Comparison of ENCODE assay signal across 9 mouse cellular contexts in the genomic region with DNA sequence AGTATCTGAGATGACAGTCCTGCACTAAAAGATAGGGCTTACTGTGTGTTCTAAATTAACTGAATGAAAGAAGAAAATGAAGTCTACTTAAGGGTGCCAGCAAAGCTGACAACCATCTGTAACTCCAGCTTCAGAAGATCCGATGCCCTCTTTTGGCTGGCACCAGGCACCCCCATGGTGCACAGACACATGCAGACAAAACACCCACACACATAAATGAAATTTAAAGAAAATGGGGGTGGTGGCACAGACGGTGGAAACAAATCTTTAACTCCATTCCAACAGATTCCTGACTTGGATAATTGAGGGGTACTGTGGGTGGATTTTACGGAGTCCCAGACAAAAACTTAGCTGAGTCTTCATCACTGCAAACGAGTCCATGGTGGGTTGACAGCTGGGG. TPM values are rescaled to one million over a fixed set of nuclear protein-coding genes. Genes with fewer than 3 reads are reported as not detected.
DNase-seq lines count a peak whose midpoint lies in the region; ATAC-seq and TF ChIP-seq lines count a peak whose summit lies in the region.
"Had no signal": no experiment of that assay in that cellular context is flagged by ENCODE, and none has a peak within 500 bp of the region (broad histone marks: within the 10 kb centered on the region; RNA-seq: fewer than 3 reads in every experiment).

No protein-coding gene starts in this region.

- no peak for DNase-seq in heart, postnatal 0 days (ENCODE audit: low spot score)
- no peak for DNase-seq in heart, adult 2 months
- DNase-seq in left cerebral cortex, adult 18-20 months (ENCODE audit: low spot score in 2 of 2): peak; percentile 54 to 69
- DNase-seq in midbrain, postnatal 0 days (ENCODE audit: low spot score): no peak
- no peak for DNase-seq in gastrocnemius, postnatal 25 days
- DNase-seq in gastrocnemius, adult 8-10 months (ENCODE audit: low spot score in 2 of 2): no peak

- no peak for TF ChIP-seq EP300 in heart, postnatal 0 days (IDR thresholded peaks at IDR 0.05; ENCODE audit: low read depth)
- TF ChIP-seq EP300 in heart, adult 2 months (IDR thresholded peaks at IDR 0.05; ENCODE audit: insufficient read depth, low read depth, low read length): no peak

- H3K4me2 ChIP-seq in heart, postnatal 0 days (ENCODE audit: low read depth, low read length): peak overlapping the region; percentile 65; the same call in 1 of the 2 replicates
- H3K4me2 ChIP-seq in forebrain, embryonic 12.5 days: peak overlapping the region; percentile 59
- peak overlapping the region; percentile 64 for H3K4me2 ChIP-seq in midbrain, postnatal 0 days (ENCODE audit: low read depth, low read length, poor library complexity, severe bottlenecking)

- no peak overlapping the region for H3K27ac ChIP-seq in heart, postnatal 0 days (ENCODE audit: low read depth)
- no peak overlapping the region for H3K27ac ChIP-seq in heart, adult 2 months
- H3K27ac ChIP-seq in forebrain, embryonic 12.5 days: no peak overlapping the region
- no peak overlapping the region for H3K27ac ChIP-seq in midbrain, postnatal 0 days (ENCODE audit: low read depth, low read length)

- H3K9me3 ChIP-seq in heart, postnatal 0 days (replicated peaks; ENCODE audit: control insufficient read depth, low read length): no peaks in the 10 kb centered on the region
- no peaks in the 10 kb centered on the region for H3K9me3 ChIP-seq in forebrain, embryonic 12.5 days
- no peaks in the 10 kb centered on the region for H3K9me3 ChIP-seq in midbrain, postnatal 0 days (ENCODE audit: low read length)

- WGBS in heart, postnatal 0 days: 36% methylated on average over 4 of the region's 4 CpGs
- 56% methylated on average over 4 of the region's 4 CpGs for WGBS in heart, adult 2 months
- WGBS in forebrain, embryonic 12.5 days: 44% methylated on average over 4 of the region's 4 CpGs
- 46% methylated on average over 4 of the region's 4 CpGs for WGBS in midbrain, postnatal 0 days

- no peaks in the 10 kb centered on the region for H3K36me3 ChIP-seq in heart, postnatal 0 days (replicated peaks; ENCODE audit: control insufficient read depth, insufficient read depth, low read length)
- H3K36me3 ChIP-seq in heart, adult 2 months (ENCODE audit: control insufficient read depth, insufficient read depth, low read length): no peaks in the 10 kb centered on the region
- H3K36me3 ChIP-seq in forebrain, embryonic 12.5 days (replicated peaks): no peaks in the 10 kb centered on the region
- no peaks in the 10 kb centered on the region for H3K36me3 ChIP-seq in midbrain, postnatal 0 days (ENCODE audit: insufficient read depth, low read length)

- peaks cover 7% of the 10 kb centered on the region; the same call in 1 of the 2 replicates for H3K4me1 ChIP-seq in heart, postnatal 0 days (ENCODE audit: control insufficient read depth, insufficient read depth)
- H3K4me1 ChIP-seq in heart, adult 2 months (ENCODE audit: control insufficient read depth, insufficient read depth, low read length): no peaks in the 10 kb centered on the region
- H3K4me1 ChIP-seq in forebrain, embryonic 12.5 days: peaks cover 7% of the 10 kb centered on the region
- 0 out of 2 replicates have a peak, but pooled peaks cover 2% of the 10 kb centered on the region for H3K4me1 ChIP-seq in midbrain, postnatal 0 days (ENCODE audit: insufficient read depth, low read length)

- intact Hi-C loops in heart, adult 2 months (cut with DNase I): no loop called here

- no peaks in the 10 kb centered on the region for H3K79me2 ChIP-seq in heart, adult 2 months (replicated peaks; ENCODE audit: control insufficient read depth, insufficient read depth, low read length)

- ATAC-seq in heart, postnatal 0 days (ENCODE audit: insufficient read depth, low read depth): no peak
- ATAC-seq in forebrain, embryonic 12.5 days (ENCODE audit: low FRiP score): no peak
- no peak for ATAC-seq in midbrain, postnatal 0 days (ENCODE audit: low FRiP score)
- no peak for ATAC-seq in CD4-positive, CD25-positive, alpha-beta regulatory T cell, adult 4 months

- TF ChIP-seq CTCF in heart, postnatal 0 days (IDR thresholded peaks at IDR 0.05; ENCODE audit: low read depth): no peak
- TF ChIP-seq CTCF in heart, adult 2 months (IDR thresholded peaks at IDR 0.05): no peak
- no peak for TF ChIP-seq CTCF in midbrain, postnatal 0 days (IDR thresholded peaks at IDR 0.05)

- TF ChIP-seq POLR2A in heart, adult 2 months (IDR thresholded peaks at IDR 0.05; ENCODE audit: insufficient read depth, low read depth, low read length): no peak

- no peak overlapping the region for H3K9ac ChIP-seq in heart, postnatal 0 days (replicated peaks; ENCODE audit: low read depth, low read length)
- H3K9ac ChIP-seq in heart, adult 2 months (ENCODE audit: low read depth, low read length): no peak overlapping the region
- peak overlapping the region; percentile 54 for H3K9ac ChIP-seq in forebrain, embryonic 12.5 days
- peak overlapping the region; percentile 46; the same call in 1 of the 2 replicates for H3K9ac ChIP-seq in midbrain, postnatal 0 days (replicated peaks; ENCODE audit: low read length, poor library complexity, severe bottlenecking)

- H3K4me3 ChIP-seq in heart, postnatal 0 days (ENCODE audit: low read depth, low read length): no peak overlapping the region; the same call in 1 of the 2 replicates
- H3K4me3 ChIP-seq in heart, adult 2 months: no peak overlapping the region
- peak overlapping the region; percentile 31; the same call in 1 of the 2 replicates for H3K4me3 ChIP-seq in forebrain, embryonic 12.5 days (replicated peaks)
- H3K4me3 ChIP-seq in midbrain, postnatal 0 days (ENCODE audit: low read depth, low read length): no peak overlapping the region

- peaks cover 10% of the 10 kb centered on the region; the same call in 1 of the 2 replicates for H3K27me3 ChIP-seq in heart, postnatal 0 days (ENCODE audit: control insufficient read depth, insufficient read depth, low read length)
- H3K27me3 ChIP-seq in heart, adult 2 months (ENCODE audit: control insufficient read depth, insufficient read depth, low read length): no peaks in the 10 kb centered on the region
- H3K27me3 ChIP-seq in forebrain, embryonic 12.5 days: peaks cover 8% of the 10 kb centered on the region
- H3K27me3 ChIP-seq in midbrain, postnatal 0 days (ENCODE audit: insufficient read depth, low read length): no peaks in the 10 kb centered on the region

RNA-seq across cellular contexts. Expression of a gene that starts 4.1 kb away (rescaled TPM):
- total RNA-seq in heart, postnatal 0 days (2014; rRNA removed; ENCODE audit: low replicate concordance): not detected in 2 replicates
- polyA plus RNA-seq in heart, postnatal 0 days (2015; fragmentation: Nextera tagmentation; extraction: Ambion mirVana): 0.04 TPM in 1 of 2 replicates, not detected in the other
- total RNA-seq in heart, adult 2 months (2021): not detected
- 0.06 TPM in 1 of 2 replicates, not detected in the other for polyA plus RNA-seq in heart, adult 2 months (2012; rRNA removed)
- 0.09 and 0.22 TPM in 2 replicates for polyA plus RNA-seq in forebrain, embryonic 12.5 days (2016; fragmentation: Nextera tagmentation; extraction: Ambion mirVana)
- not detected for total RNA-seq in left cerebral cortex, adult 18-20 months (2021)
- total RNA-seq in midbrain, postnatal 0 days (2014; rRNA removed): 0.47 TPM in 1 of 2 replicates, not detected in the other
- 0.05 and 0.10 TPM in 2 replicates for polyA plus RNA-seq in midbrain, postnatal 0 days (2015; fragmentation: Nextera tagmentation; extraction: Ambion mirVana)
- not detected for polyA plus RNA-seq in CD4-positive, CD25-positive, alpha-beta regulatory T cell, adult 4 months (2017; shearing (Covaris generic))
- total RNA-seq in gastrocnemius, postnatal 25 days (2021): not detected
- under 1 TPM in 1 of 4 experiments, not detected in 3; 0.11 TPM for total RNA-seq in gastrocnemius, adult 8-10 months (2022)
- total RNA-seq: neutrophil, adult 5-6 weeks had no signal

RNA-seq across cellular contexts. Expression of a gene that starts 28.2 kb away (rescaled TPM):
- 1.1 TPM in 1 of 2 replicates, not detected in the other for total RNA-seq in heart, postnatal 0 days (2014; rRNA removed; ENCODE audit: low replicate concordance)
- polyA plus RNA-seq in heart, postnatal 0 days (2015; fragmentation: Nextera tagmentation; extraction: Ambion mirVana): 0.15 and 0.32 TPM in 2 replicates
- under 1 TPM in 1 of 2 experiments, not detected in 1; 0.25 TPM for total RNA-seq in heart, adult 2 months (2021)
- 0.26 and 0.29 TPM in 2 replicates for polyA plus RNA-seq in heart, adult 2 months (2012; rRNA removed)
- 11.2 and 15.1 TPM in 2 replicates for polyA plus RNA-seq in forebrain, embryonic 12.5 days (2016; fragmentation: Nextera tagmentation; extraction: Ambion mirVana)
- total RNA-seq in left cerebral cortex, adult 18-20 months (2021): 10 to 100 TPM; 14.4 to 21.9 TPM
- 94.8 and 97.8 TPM in 2 replicates for total RNA-seq in midbrain, postnatal 0 days (2014; rRNA removed)
- polyA plus RNA-seq in midbrain, postnatal 0 days (2015; fragmentation: Nextera tagmentation; extraction: Ambion mirVana): 44.8 and 46.7 TPM in 2 replicates
- 1 to 10 TPM; 1.3 to 2.4 TPM for polyA plus RNA-seq in CD4-positive, CD25-positive, alpha-beta regulatory T cell, adult 4 months (2017; shearing (Covaris generic))
- under 1 TPM in 1 of 2 experiments, not detected in 1; 0.43 TPM for total RNA-seq in gastrocnemius, postnatal 25 days (2021)
- total RNA-seq in gastrocnemius, adult 8-10 months (2022): under 1 TPM in 3 of 4 experiments, not detected in 1; 0.44 to 0.68 (median 0.51) TPM

RNA-seq across cellular contexts. Expression of a gene that starts 30.1 kb away (rescaled TPM):
- 111 and 131 TPM in 2 replicates for total RNA-seq in heart, postnatal 0 days (2014; rRNA removed; ENCODE audit: low replicate concordance)
- polyA plus RNA-seq in heart, postnatal 0 days (2015; fragmentation: Nextera tagmentation; extraction: Ambion mirVana): 72.8 and 81.1 TPM in 2 replicates
- total RNA-seq in heart, adult 2 months (2021): 10 to 100 TPM; 20.8 to 21.1 TPM
- polyA plus RNA-seq in heart, adult 2 months (2012; rRNA removed): 22.5 and 29.6 TPM in 2 replicates
- 292 and 322 TPM in 2 replicates for polyA plus RNA-seq in forebrain, embryonic 12.5 days (2016; fragmentation: Nextera tagmentation; extraction: Ambion mirVana)
- total RNA-seq in left cerebral cortex, adult 18-20 months (2021): 100 to 1,000 TPM; 110 to 111 TPM
- total RNA-seq in midbrain, postnatal 0 days (2014; rRNA removed): 382 and 401 TPM in 2 replicates
- polyA plus RNA-seq in midbrain, postnatal 0 days (2015; fragmentation: Nextera tagmentation; extraction: Ambion mirVana): 407 and 423 TPM in 2 replicates
- 10 to 100 TPM; 63.1 to 97.7 TPM for polyA plus RNA-seq in CD4-positive, CD25-positive, alpha-beta regulatory T cell, adult 4 months (2017; shearing (Covaris generic))
- 10 to 100 TPM; 26.0 to 27.8 TPM for total RNA-seq in gastrocnemius, postnatal 25 days (2021)
- 10 to 100 TPM; 25.9 to 30.1 (median 27.9) TPM for total RNA-seq in gastrocnemius, adult 8-10 months (2022)

RNA-seq across cellular contexts. Expression of a gene that starts 30.9 kb away (rescaled TPM):
- not detected in 2 replicates for total RNA-seq in heart, postnatal 0 days (2014; rRNA removed; ENCODE audit: low replicate concordance)
- not detected in 2 replicates for polyA plus RNA-seq in heart, postnatal 0 days (2015; fragmentation: Nextera tagmentation; extraction: Ambion mirVana)
- total RNA-seq in heart, adult 2 months (2021): not detected
- polyA plus RNA-seq in heart, adult 2 months (2012; rRNA removed): not detected in 2 replicates
- polyA plus RNA-seq in forebrain, embryonic 12.5 days (2016; fragmentation: Nextera tagmentation; extraction: Ambion mirVana): 0.12 TPM in 1 of 2 replicates, not detected in the other
- not detected for total RNA-seq in left cerebral cortex, adult 18-20 months (2021)
- not detected in 2 replicates for total RNA-seq in midbrain, postnatal 0 days (2014; rRNA removed)
- polyA plus RNA-seq in midbrain, postnatal 0 days (2015; fragmentation: Nextera tagmentation; extraction: Ambion mirVana): not detected in 2 replicates
- polyA plus RNA-seq in CD4-positive, CD25-positive, alpha-beta regulatory T cell, adult 4 months (2017; shearing (Covaris generic)): not detected
- not detected for total RNA-seq in gastrocnemius, postnatal 25 days (2021)
- not detected for total RNA-seq in gastrocnemius, adult 8-10 months (2022)
- total RNA-seq: neutrophil, adult 5-6 weeks had no signal

RNA-seq across cellular contexts. Expression of a gene that starts 32.8 kb away (rescaled TPM):
- 22.7 and 24.7 TPM in 2 replicates for total RNA-seq in heart, postnatal 0 days (2014; rRNA removed; ENCODE audit: low replicate concordance)
- polyA plus RNA-seq in heart, postnatal 0 days (2015; fragmentation: Nextera tagmentation; extraction: Ambion mirVana): 8.2 and 8.5 TPM in 2 replicates
- 10 to 100 TPM; 15.4 to 18.9 TPM for total RNA-seq in heart, adult 2 months (2021)
- 26.5 and 40.4 TPM in 2 replicates for polyA plus RNA-seq in heart, adult 2 months (2012; rRNA removed)
- polyA plus RNA-seq in forebrain, embryonic 12.5 days (2016; fragmentation: Nextera tagmentation; extraction: Ambion mirVana): 41.1 and 42.5 TPM in 2 replicates
- 10 to 100 TPM; 40.9 to 45.0 TPM for total RNA-seq in left cerebral cortex, adult 18-20 months (2021)
- 38.9 and 44.5 TPM in 2 replicates for total RNA-seq in midbrain, postnatal 0 days (2014; rRNA removed)
- polyA plus RNA-seq in midbrain, postnatal 0 days (2015; fragmentation: Nextera tagmentation; extraction: Ambion mirVana): 12.1 and 12.6 TPM in 2 replicates
- 10 to 100 TPM; 15.7 to 23.0 TPM for polyA plus RNA-seq in CD4-positive, CD25-positive, alpha-beta regulatory T cell, adult 4 months (2017; shearing (Covaris generic))
- 10 to 100 TPM; 16.0 to 16.3 TPM for total RNA-seq in gastrocnemius, postnatal 25 days (2021)
- total RNA-seq in gastrocnemius, adult 8-10 months (2022): 10 to 100 TPM; 13.6 to 21.5 (median 15.1) TPM

Comparison
In these comparisons a context has a peak if more than half of its experiments do, and no peak if none do; other contexts are left out.
1. DNase-seq: peak in left cerebral cortex, adult 18-20 months (2 of 2); none in heart, postnatal 0 days (single experiment), heart, adult 2 months (0 of 2), midbrain, postnatal 0 days (single experiment), gastrocnemius, postnatal 25 days (single experiment) and gastrocnemius, adult 8-10 months (0 of 2).
2. H3K9ac ChIP-seq: peak in forebrain, embryonic 12.5 days (single experiment) and midbrain, postnatal 0 days (single experiment); none in heart, postnatal 0 days (single experiment) and heart, adult 2 months (single experiment).
3. Peak in every context shown above with its lines, with median percentiles within 50 percentile points of each other: H3K4me2 ChIP-seq.